Mouse (Mus musculus): ENCODE measurements at regions not wholly inside any gene's neighbourhood (a gene's known extent, or its start where the extent isn't known, plus 50 kb on each side); places are given as distances from the start of the nearest gene placed in this dataset.

- no peak for TF ChIP-seq CTCF (conservative IDR thresholded peaks at IDR 0.05 in 1 of 2, IDR thresholded peaks at IDR 0.05 in 1 of 2; ENCODE audit: low read depth in 2 of 2, low read length in 2 of 2)
- no peak for TF ChIP-seq HCFC1 (IDR thresholded peaks at IDR 0.05; ENCODE audit: low read depth, low read length)
- no peak for TF ChIP-seq USF1 (IDR thresholded peaks at IDR 0.05; ENCODE audit: low read depth, low read length)
- no peak for TF ChIP-seq MAX (IDR thresholded peaks at IDR 0.05; ENCODE audit: low read length)
- no peak for TF ChIP-seq E2F4 (IDR thresholded peaks at IDR 0.05; ENCODE audit: insufficient replicate concordance, low read depth, low read length)
- no peak for TF ChIP-seq BHLHE40 (IDR thresholded peaks at IDR 0.05; ENCODE audit: low read depth, low read length)
- no peak for TF ChIP-seq ELF1 (IDR thresholded peaks at IDR 0.05; ENCODE audit: low read depth, low read length)
Observed at GRCm38 (mm10) chr10:120647323-120647722, 171.1 kb upstream of the Hmga2 start.

All from CH12.LX (cell line).